Mouse (Mus musculus) stomach, embryonic 14.5 days (tissue): ENCODE measurements around the gene Gm5148. TPM values are rescaled to one million over a fixed set of nuclear protein-coding genes. Genes with fewer than 3 reads are reported as not detected.

Experiments used
- ATAC-seq: fragments of 200-750 bp; cut with Nextera tagmentation; 2 replicates; pipeline ENCODE4 v1.8.0; 2017; ENCODE audit warnings: low read depth, moderate TSS enrichment; ENCODE audit not compliant: insufficient number of reproducible peaks, insufficient read depth, low FRiP score
- H3K27ac ChIP-seq: fragments of 300-500 bp; sonication (generic); 2 replicates; pipeline ENCODE4 v1.5.1; 2014; ENCODE audit warnings: mild to moderate bottlenecking, low read length, moderate library complexity, mixed read lengths
- H3K27me3 ChIP-seq: fragments of 300-500 bp; sonication (generic); 2 replicates; pipeline ENCODE4 v1.6.1; 2014; ENCODE audit warnings: low read length, control low read depth, mixed read lengths; ENCODE audit not compliant: control insufficient read depth, insufficient read depth
- H3K36me3 ChIP-seq: fragments of 300-500 bp; sonication (generic); 2 replicates; pipeline ENCODE4 v1.6.1; 2014; ENCODE audit warnings: mild to moderate bottlenecking, control low read depth, low read length, moderate library complexity, mixed read lengths; ENCODE audit not compliant: control insufficient read depth, insufficient read depth
- H3K4me1 ChIP-seq: fragments of 300-500 bp; sonication (generic); 2 replicates; pipeline ENCODE4 v1.6.1; 2014; ENCODE audit warnings: low read length, control low read depth, mixed read lengths; ENCODE audit not compliant: control insufficient read depth, insufficient read depth
- H3K4me2 ChIP-seq: fragments of 300-500 bp; sonication (generic); replicated peaks from 2 replicates; pipeline ENCODE4 v1.6.1; 2014; ENCODE audit warnings: low read depth, low read length, control low read depth
- H3K4me3 ChIP-seq: fragments of 300-500 bp; sonication (generic); 2 replicates; pipeline ENCODE4 v1.5.1; 2014; ENCODE audit warnings: low read depth, low read length, control low read depth
- H3K9ac ChIP-seq: fragments of 300-500 bp; sonication (generic); replicated peaks from 2 replicates; pipeline ENCODE4 v1.6.1; 2014; ENCODE audit warnings: low read depth, mild to moderate bottlenecking, control low read depth, low read length, moderate library complexity, mixed read lengths
- H3K9me3 ChIP-seq: fragments of 300-500 bp; sonication (generic); 2 replicates; pipeline ENCODE4 v1.6.1; 2016; ENCODE audit warnings: low read depth, low read length, control low read depth; ENCODE audit not compliant: control insufficient read depth
- WGBS: fragments of 180-500 bp; shearing (Covaris S2); extraction: QIAGEN DNeasy Blood & Tissue Kit; methylation state at CpG from one replicate; pipeline ENCODE4 v1.1.7; 2014; 5-methylcytosine and 5-hydroxymethylcytosine counted together
- polyA plus RNA-seq: library from polyadenylated mRNA; unstranded; fragments of >200 nt; fragmentation: Nextera tagmentation; extraction: Ambion mirVana; gene quantifications from 2 replicates; pipeline ENCODE4 v1.2.1, GENCODE M21; 2014

The Gm5148 gene
- polyA plus RNA-seq, 1 experiment from 2014 or later: 8.7 TPM

DNA sequence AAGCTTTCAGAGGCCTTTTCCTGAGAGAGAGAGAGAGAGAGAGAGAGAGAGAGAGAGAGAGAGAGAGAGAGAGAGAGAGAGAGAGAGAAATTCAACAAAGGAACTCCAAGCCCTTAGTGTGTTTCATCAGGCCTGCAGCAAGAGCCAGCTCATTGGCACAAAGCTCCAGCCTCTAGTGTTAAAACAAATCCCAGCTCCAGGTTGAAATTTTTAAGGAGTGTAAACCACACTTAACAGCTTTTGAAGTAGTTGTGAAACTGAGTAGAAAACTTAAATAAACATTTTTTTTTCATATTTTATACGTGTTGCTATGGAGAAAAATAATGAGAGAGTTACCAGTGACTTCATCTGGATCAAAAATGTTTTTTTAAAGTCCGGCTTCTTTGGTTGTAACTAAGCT lies 7.3 kb downstream of the Gm5148 start:
- H3K4me3 ChIP-seq: no peak overlapping the region
- no peak overlapping the region for H3K4me2 ChIP-seq
- H3K27ac ChIP-seq: no peak overlapping the region
- WGBS: 54% methylated on average over 2 of the region's 2 CpGs
- no peaks in the 10 kb centered on the region for H3K27me3 ChIP-seq
- H3K36me3 ChIP-seq: no peaks in the 10 kb centered on the region
- H3K9ac ChIP-seq: no peak overlapping the region
- no peaks in the 10 kb centered on the region for H3K9me3 ChIP-seq
- no peak for ATAC-seq
- H3K4me1 ChIP-seq: peaks cover 5% of the 10 kb centered on the region; the same call in 1 of the 2 replicates

DNA sequence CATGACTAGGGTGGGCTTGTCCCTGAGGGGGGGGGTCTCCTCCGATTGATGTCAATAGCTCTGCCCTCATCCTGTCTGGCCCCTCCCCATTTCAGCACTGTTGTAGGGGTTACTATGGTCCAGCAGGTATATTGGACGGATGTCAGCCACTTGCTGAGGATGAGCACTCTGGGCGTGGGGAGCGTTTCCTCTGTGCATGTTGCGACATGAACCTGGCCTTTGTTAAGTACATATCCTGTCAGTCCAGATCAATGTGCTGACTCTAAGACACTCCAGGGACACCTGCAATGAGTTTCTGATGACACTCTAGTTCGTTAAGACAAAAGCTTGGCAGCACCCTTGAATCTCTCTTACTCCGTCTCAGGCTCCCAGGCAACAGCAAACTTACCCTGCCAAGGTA lies 8.6 kb downstream of the Gm5148 start:
- Histone ChIP-seq H3K27ac (no peak overlapping the region), H3K4me1 (peaks cover 10% of the 10 kb centered on the region; the same call in 1 of the 2 replicates), H3K4me2 (no peak overlapping the region), H3K9me3 (no peaks in the 10 kb centered on the region), H3K4me3 (no peak overlapping the region), H3K9ac (no peak overlapping the region), H3K27me3 (no peaks in the 10 kb centered on the region), H3K36me3 (no peaks in the 10 kb centered on the region)
- no peak for ATAC-seq
- 79% methylated on average over 7 of the region's 7 CpGs for WGBS

DNA sequence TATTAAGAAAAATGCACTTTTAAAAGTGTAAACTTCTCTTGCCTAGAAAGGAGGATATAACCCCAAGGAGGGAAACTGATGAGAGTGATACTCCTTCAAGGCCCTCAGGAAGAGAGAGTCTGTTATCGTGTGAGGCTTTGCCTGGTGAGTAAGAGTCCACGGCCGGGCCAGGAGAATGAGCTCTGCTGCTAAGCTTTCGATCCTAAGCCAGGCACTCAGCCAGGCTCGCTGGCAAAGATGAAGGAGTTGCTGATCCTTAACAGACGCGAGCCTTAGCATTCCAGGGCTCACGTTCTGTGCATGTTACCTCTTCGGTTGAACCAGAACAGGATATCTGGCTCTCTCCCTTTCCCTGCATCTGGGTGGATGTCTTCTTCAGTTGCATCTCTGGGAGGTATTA lies 11.8 kb downstream of the Gm5148 start:
- no peaks in the 10 kb centered on the region for H3K9me3 ChIP-seq
- peak; percentile 46; the same call in 1 of the 2 replicates for ATAC-seq
- H3K4me1 ChIP-seq: peaks cover 10% of the 10 kb centered on the region; the same call in 1 of the 2 replicates
- H3K4me3 ChIP-seq: no peak overlapping the region
- H3K27ac ChIP-seq: peak overlapping the region; percentile 68; the same call in 1 of the 2 replicates
- H3K9ac ChIP-seq: no peak overlapping the region
- H3K27me3 ChIP-seq: no peaks in the 10 kb centered on the region
- no peak overlapping the region for H3K4me2 ChIP-seq
- H3K36me3 ChIP-seq: no peaks in the 10 kb centered on the region
- WGBS: 34% methylated on average over 9 of the region's 9 CpGs

DNA sequence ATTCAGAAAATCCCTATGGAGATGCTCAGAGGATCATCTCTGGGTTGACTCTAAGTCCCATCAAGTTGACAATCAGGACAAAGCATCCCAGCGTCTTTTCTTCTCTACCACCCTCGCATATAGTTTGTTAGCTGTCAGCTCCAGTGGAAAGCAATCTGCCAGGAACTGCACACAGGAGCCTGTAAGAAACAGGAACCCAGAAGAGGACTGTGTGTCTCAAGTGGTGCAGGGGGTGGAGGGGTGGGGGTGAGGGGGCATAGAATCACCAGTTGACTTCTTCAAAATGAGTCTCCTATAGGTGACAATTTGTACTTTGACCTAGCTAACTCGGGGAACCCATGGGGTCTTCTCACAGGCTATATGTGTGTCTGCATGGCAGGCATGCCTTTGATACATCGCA lies 12.7 kb downstream of the Gm5148 start:
- no peak overlapping the region for H3K4me2 ChIP-seq
- no peak overlapping the region for H3K4me3 ChIP-seq
- ATAC-seq: no peak
- 56% methylated on average over 4 of the region's 4 CpGs for WGBS
- no peak overlapping the region for H3K9ac ChIP-seq
- peak overlapping the region; percentile 68; the same call in 1 of the 2 replicates for H3K27ac ChIP-seq
- no peaks in the 10 kb centered on the region for H3K36me3 ChIP-seq
- H3K4me1 ChIP-seq: peaks cover 10% of the 10 kb centered on the region; the same call in 1 of the 2 replicates
- H3K27me3 ChIP-seq: no peaks in the 10 kb centered on the region
- H3K9me3 ChIP-seq: no peaks in the 10 kb centered on the region

DNA sequence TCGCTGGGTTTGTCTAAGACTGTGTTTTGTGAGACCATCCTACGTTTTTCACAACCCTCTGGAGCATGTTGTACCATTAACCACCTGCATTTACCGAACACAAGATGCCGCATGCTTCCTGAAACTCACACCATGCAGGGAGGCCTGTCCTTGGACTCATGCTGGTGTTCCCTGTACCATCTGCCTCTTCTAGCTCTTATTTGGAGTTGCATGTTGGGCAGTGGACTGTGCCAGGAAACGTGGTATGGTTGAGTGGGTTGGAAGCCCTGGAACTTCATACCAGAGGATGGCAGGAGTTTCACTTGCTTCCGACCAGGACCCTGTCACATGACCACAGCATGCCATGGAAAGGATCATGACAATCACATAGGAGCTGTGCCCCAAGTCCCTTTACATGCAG lies 16.5 kb downstream of the Gm5148 start:
- Histone ChIP-seq H3K9me3 (no peaks in the 10 kb centered on the region), H3K36me3 (no peaks in the 10 kb centered on the region), H3K27ac (no peak overlapping the region), H3K4me2 (no peak overlapping the region), H3K4me3 (no peak overlapping the region), H3K27me3 (no peaks in the 10 kb centered on the region), H3K4me1 (peaks cover 7% of the 10 kb centered on the region; the same call in 1 of the 2 replicates), H3K9ac (no peak overlapping the region)
- no peak for ATAC-seq
- 87% methylated on average over 6 of the region's 6 CpGs for WGBS

DNA sequence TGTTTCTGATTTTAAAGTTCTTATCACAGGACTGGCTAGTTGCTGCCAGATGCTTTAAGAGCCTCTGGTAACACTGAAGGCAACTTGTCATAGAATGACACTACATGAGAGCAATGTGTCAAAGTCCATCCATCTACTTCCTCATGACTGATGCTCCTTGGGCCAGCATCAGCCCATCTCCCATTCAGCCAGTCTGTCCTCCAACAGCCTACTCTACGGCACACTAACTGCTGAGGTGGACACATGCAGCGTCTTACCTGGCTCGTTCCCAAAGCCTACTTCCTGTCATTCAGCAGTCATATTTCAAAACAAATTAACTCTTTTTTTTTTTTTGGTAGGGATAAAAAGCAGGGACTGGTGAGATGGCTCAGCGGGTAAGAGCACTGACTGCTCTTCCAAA lies 17.9 kb downstream of the Gm5148 start:
- Histone ChIP-seq H3K4me2 (no peak overlapping the region), H3K4me1 (0 out of 2 replicates have a peak, but pooled peaks cover 2% of the 10 kb centered on the region), H3K27me3 (no peaks in the 10 kb centered on the region), H3K9ac (no peak overlapping the region), H3K9me3 (no peaks in the 10 kb centered on the region), H3K36me3 (no peaks in the 10 kb centered on the region), H3K4me3 (no peak overlapping the region), H3K27ac (no peak overlapping the region)
- ATAC-seq: no peak
- WGBS: 67% methylated on average over 4 of the region's 4 CpGs

DNA sequence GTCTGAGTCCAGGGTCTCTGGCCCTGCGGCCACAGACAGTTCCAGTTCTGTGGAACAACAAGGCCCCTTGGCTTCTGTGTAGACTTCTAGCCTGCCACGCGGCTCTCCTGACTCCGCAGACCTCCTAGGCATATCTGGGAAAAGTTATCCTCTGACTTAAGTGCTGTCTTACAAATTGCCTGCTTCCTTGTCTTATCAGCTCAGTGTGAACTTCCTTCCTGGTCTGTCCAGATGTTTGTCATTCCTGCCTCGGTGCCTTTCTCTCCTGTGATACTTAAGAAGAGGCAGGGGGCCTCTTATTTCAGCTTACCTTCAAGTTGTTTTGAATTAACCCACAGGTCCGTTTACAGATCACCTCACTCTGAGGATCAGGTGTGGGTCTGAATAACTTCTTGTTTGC lies 18.9 kb downstream of the Gm5148 start:
- H3K9me3 ChIP-seq: no peaks in the 10 kb centered on the region
- ATAC-seq: no peak
- WGBS: 31% methylated on average over 6 of the region's 6 CpGs
- no peaks in the 10 kb centered on the region for H3K27me3 ChIP-seq
- H3K36me3 ChIP-seq: no peaks in the 10 kb centered on the region
- H3K4me3 ChIP-seq: no peak overlapping the region
- H3K4me1 ChIP-seq: no peaks in the 10 kb centered on the region
- no peak overlapping the region for H3K27ac ChIP-seq
- H3K4me2 ChIP-seq: no peak overlapping the region
- H3K9ac ChIP-seq: no peak overlapping the region

DNA sequence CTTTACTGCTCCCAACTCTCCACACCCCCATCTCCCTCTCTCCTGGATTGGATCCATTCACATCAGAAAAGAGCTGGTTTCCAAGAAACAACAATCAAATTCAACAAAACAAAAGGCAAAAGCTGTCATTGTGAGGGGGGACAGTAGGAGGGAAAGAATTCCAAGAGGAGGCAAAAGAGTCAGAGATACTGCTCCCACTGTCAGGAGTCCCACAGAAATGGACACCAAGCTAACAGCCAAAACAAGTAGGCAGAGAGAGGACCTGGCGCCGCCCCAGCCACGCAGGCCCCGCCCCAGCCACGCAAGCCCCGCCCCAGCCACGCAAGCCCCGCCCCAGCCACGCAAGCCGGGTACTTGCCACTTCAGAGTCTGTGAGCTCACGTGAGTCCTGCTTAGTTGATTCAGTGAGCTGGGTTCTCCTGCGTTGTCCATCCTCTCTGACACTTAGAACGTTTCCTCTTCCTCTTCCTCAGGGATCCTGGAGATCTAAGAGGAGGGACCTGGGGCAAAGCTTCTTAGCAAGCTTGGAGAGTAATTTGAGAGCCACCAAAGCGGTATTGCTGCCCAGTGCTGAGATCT lies 19.5 kb downstream of the Gm5148 start:
- ATAC-seq: no peak
- Histone ChIP-seq H3K4me3 (no peak overlapping the region), H3K36me3 (no peaks in the 10 kb centered on the region), H3K4me1 (no peaks in the 10 kb centered on the region), H3K9ac (no peak overlapping the region), H3K4me2 (no peak overlapping the region), H3K27me3 (no peaks in the 10 kb centered on the region), H3K9me3 (no peaks in the 10 kb centered on the region), H3K27ac (no peak overlapping the region)
- 42% methylated on average over 14 of the region's 14 CpGs for whole genome bisulfite sequencing

DNA sequence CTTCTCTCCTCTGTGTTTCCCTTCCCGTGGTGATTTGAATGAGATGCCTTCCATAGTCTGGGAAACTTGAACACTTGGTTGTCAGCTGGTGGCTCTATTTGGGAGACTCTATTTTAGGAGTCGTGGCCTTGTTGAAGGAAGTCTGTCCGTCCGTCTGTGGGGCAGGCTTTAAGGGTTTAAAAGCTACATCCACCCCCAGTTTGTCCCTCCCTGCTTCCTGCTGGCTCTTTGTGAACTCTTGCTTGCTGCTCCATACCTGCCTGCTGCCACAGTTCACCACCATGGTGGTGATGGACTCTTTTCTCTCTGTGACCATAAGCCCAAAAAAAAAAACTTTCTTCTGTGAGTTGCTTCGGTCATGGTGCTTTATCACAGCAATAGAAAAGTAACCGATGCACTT lies 21.2 kb downstream of the Gm5148 start:
- H3K27me3 ChIP-seq: no peaks in the 10 kb centered on the region
- no peak overlapping the region for H3K4me3 ChIP-seq
- no peak overlapping the region for H3K9ac ChIP-seq
- no peak overlapping the region for H3K27ac ChIP-seq
- H3K4me1 ChIP-seq: no peaks in the 10 kb centered on the region
- H3K4me2 ChIP-seq: no peak overlapping the region
- no peaks in the 10 kb centered on the region for H3K36me3 ChIP-seq
- H3K9me3 ChIP-seq: no peaks in the 10 kb centered on the region
- 93% methylated on average over 6 of the region's 6 CpGs for WGBS
- no peak for ATAC-seq
